Mouse (Mus musculus) hindbrain, embryonic 11.5 days (tissue): ENCODE measurements around the gene Cuzd1. TPM values are rescaled to one million over a fixed set of nuclear protein-coding genes. Genes with fewer than 3 reads are reported as not detected.
A peak's percentile ranks its signal among the peaks of the same experiment; 100 is the strongest.

Source experiments
- ATAC-seq: fragments of 200-750 bp; cut with Nextera tagmentation; 2 replicates; pipeline ENCODE4 v1.8.0; 2017; ENCODE audit warnings: mild to moderate bottlenecking, moderate TSS enrichment, moderate library complexity; ENCODE audit not compliant: low FRiP score
- DNase-seq: peaks from one replicate; pipeline ENCODE4 v3.0.0-alpha.2; 2015; ENCODE audit warnings: low spot score
- H3K27ac ChIP-seq: fragments of 300-500 bp; sonication (generic); 2 replicates; pipeline ENCODE4 v1.5.1; 2014; ENCODE audit warnings: mild to moderate bottlenecking, low read depth, low read length
- H3K27me3 ChIP-seq: fragments of 300-500 bp; sonication (generic); 2 replicates; pipeline ENCODE4 v1.6.1; 2014; ENCODE audit warnings: mild to moderate bottlenecking, low read length, moderate library complexity, mixed read lengths; ENCODE audit not compliant: control insufficient read depth, insufficient read depth
- H3K36me3 ChIP-seq: fragments of 300-500 bp; sonication (generic); 2 replicates; pipeline ENCODE4 v1.6.1; 2014; ENCODE audit warnings: mild to moderate bottlenecking, low read length, moderate library complexity, mixed read lengths; ENCODE audit not compliant: control insufficient read depth, insufficient read depth
- H3K4me1 ChIP-seq: fragments of 300-500 bp; sonication (generic); replicated peaks from 2 replicates; pipeline ENCODE4 v1.6.1; 2014; ENCODE audit warnings: low read length, mixed read lengths; ENCODE audit not compliant: control insufficient read depth, insufficient read depth
- H3K4me2 ChIP-seq: fragments of 300-500 bp; sonication (generic); replicated peaks from 2 replicates; pipeline ENCODE4 v1.6.1; 2014; ENCODE audit warnings: mild to moderate bottlenecking, low read depth, low read length
- H3K4me3 ChIP-seq: fragments of 300-500 bp; sonication (generic); 2 replicates; pipeline ENCODE4 v1.5.1; 2014; ENCODE audit warnings: low read depth, low read length
- H3K9ac ChIP-seq: fragments of 300-500 bp; sonication (generic); 2 replicates; pipeline ENCODE4 v1.6.1; 2014; ENCODE audit warnings: low read depth, low read length
- H3K9me3 ChIP-seq: fragments of 300-500 bp; sonication (generic); 2 replicates; pipeline ENCODE4 v1.6.1; 2016; ENCODE audit warnings: low read length; ENCODE audit not compliant: control insufficient read depth
- whole genome bisulfite sequencing: fragments of 180-500 bp; shearing (Covaris S2); extraction: QIAGEN DNeasy Blood & Tissue Kit; methylation state at CpG from one replicate; pipeline ENCODE4 v1.1.7; 2014; 5-methylcytosine and 5-hydroxymethylcytosine counted together
- polyA plus RNA-seq: library from polyadenylated mRNA; unstranded; fragments of >200 nt; fragmentation: Nextera tagmentation; extraction: Ambion mirVana; gene quantifications from 2 replicates; pipeline ENCODE4 v1.2.1, GENCODE M21; 2014

The Cuzd1 gene
- polyA plus RNA-seq, 1 experiment from 2014 or later = not detected

DNA sequence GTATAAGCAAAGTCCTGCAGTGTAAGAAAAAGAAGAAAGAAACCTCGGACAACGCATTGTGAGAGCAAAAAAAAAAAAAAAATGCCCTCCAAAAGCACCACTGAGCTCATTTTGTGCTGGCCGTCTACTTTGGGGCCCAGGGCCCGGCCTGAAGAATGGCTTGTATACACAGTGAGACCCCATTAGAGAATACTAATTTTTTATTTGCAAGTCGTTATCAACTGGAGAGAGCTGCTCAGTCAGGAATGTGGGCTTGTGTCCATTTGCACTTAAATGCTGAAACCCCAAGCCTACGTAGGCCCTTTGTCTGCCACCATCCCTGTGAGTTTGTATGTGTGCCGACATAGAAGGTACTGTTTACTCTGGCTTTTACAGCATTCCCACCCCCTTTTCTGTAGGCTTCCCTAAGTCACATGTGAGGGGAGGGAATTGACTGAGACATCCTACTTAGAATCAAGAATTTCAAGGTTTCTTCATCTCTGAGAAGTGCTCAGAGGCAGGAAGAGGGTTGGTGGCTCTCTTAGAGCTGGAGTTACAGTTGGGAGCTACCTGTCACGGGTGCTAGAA lies 15.5 kb upstream of the Cuzd1 start:
- Histone ChIP-seq H3K4me1 (no peaks in the 10 kb centered on the region), H3K27ac (no peak overlapping the region), H3K27me3 (no peaks in the 10 kb centered on the region), H3K4me2 (no peak overlapping the region), H3K9ac (no peak overlapping the region), H3K9me3 (no peaks in the 10 kb centered on the region), H3K36me3 (no peaks in the 10 kb centered on the region), H3K4me3 (no peak overlapping the region)
- ATAC-seq (peak; percentile 53; the same call in 1 of the 2 replicates), DNase-seq (peak; percentile 11)
- 52% methylated on average over 8 of the region's 8 CpGs for WGBS

GRCm38 (mm10) chr7:131333564-131333963 lies 11.5 kb upstream of the Cuzd1 start, which contains the start of gene Fam24a:
Gene Fam24a, plus strand, starts transcription at chr7:131333864.
- WGBS = 45% methylated on average over 1 of the region's 1 CpGs

GRCm38 (mm10) chr7:131331688-131332087 lies 9.6 kb upstream of the Cuzd1 start:
- ATAC-seq = no peak
- Histone ChIP-seq H3K9ac (no peak overlapping the region), H3K4me2 (no peak overlapping the region), H3K27ac (no peak overlapping the region), H3K27me3 (no peaks in the 10 kb centered on the region), H3K36me3 (no peaks in the 10 kb centered on the region), H3K4me3 (no peak overlapping the region), H3K9me3 (no peaks in the 10 kb centered on the region), H3K4me1 (no peaks in the 10 kb centered on the region)
- WGBS = 84% methylated on average over 2 of the region's 2 CpGs
- no peak for DNase-seq

More at GRCm38 (mm10) chr7:131333564-131333963, 11.5 kb upstream of the Cuzd1 start, which contains the start of gene Fam24a:
- no peak within 1 kb of the TSS for H3K4me3 ChIP-seq
- no peaks in the 10 kb centered on the region for H3K9me3 ChIP-seq
- H3K9ac ChIP-seq = no peak within 1 kb of the TSS
- no peak within 1 kb of the TSS for H3K4me2 ChIP-seq
- ATAC-seq = no peak
- H3K36me3 ChIP-seq = no peaks in the 10 kb centered on the region
- no peaks in the 10 kb centered on the region for H3K27me3 ChIP-seq
- H3K4me1 ChIP-seq = no peaks in the 10 kb centered on the region
- no peak for DNase-seq
- H3K27ac ChIP-seq = no peak within 1 kb of the TSS

GRCm38 (mm10) chr7:131329416-131329815 lies 7.3 kb upstream of the Cuzd1 start, which contains the start of gene Fam24b:
Gene Fam24b, minus strand, starts transcription at chr7:131329516.
- WGBS = 93% methylated on average over 5 of the region's 5 CpGs
- Histone ChIP-seq H3K4me1 (no peaks in the 10 kb centered on the region), H3K36me3 (no peaks in the 10 kb centered on the region), H3K4me2 (no peak within 1 kb of the TSS), H3K4me3 (no peak within 1 kb of the TSS), H3K9me3 (no peaks in the 10 kb centered on the region), H3K9ac (no peak within 1 kb of the TSS), H3K27ac (no peak within 1 kb of the TSS), H3K27me3 (no peaks in the 10 kb centered on the region)
- ATAC-seq (no peak), DNase-seq (no peak)

DNA sequence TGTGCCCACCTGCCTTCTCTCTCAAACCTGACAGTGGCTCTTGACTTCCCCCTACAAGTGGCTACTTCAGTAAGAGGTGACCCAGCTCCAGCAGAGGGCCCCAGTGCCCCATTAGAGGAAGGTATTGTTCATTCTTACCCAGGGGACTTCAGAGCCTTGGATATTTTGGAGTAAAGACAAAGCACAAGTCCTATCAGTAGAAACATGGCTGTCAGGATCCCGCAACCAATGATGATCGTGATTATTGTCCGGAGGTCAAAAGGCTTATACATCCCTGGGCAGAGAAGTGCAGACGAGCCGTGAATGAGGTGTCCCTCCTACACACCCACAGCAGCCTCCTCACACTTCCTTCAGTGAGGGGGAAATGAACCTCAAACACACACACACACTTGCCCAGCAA lies 5.0 kb upstream of the Cuzd1 start:
- WGBS = 86% methylated on average over 5 of the region's 5 CpGs
- Histone ChIP-seq H3K4me1 (no peaks in the 10 kb centered on the region), H3K9ac (no peak overlapping the region), H3K4me3 (no peak overlapping the region), H3K36me3 (no peaks in the 10 kb centered on the region), H3K9me3 (no peaks in the 10 kb centered on the region), H3K27me3 (no peaks in the 10 kb centered on the region), H3K4me2 (no peak overlapping the region), H3K27ac (no peak overlapping the region)
- no peak for ATAC-seq
- DNase-seq = no peak

DNA sequence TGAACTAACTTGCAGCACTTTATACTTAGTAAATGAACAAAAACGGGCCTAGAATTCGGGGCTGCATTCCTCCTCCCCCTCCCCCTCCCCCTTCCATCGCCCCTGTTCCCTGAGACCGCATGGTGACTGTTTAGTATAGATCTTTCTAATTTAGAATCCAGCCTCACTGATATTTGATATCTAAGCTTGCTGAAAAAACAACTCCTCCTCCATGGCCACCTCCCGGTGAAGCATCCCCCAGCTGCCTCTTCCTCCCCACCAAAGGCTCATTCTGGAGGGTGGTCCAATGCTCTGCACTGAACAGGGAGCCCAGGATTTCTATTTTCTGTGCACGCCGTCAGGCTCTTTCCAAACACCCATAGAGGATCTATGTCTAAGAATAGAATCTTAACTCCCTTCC lies 3.8 kb downstream of the Cuzd1 start:
- no peak overlapping the region for H3K4me3 ChIP-seq
- no peak for DNase-seq
- no peaks in the 10 kb centered on the region for H3K4me1 ChIP-seq
- no peak overlapping the region for H3K4me2 ChIP-seq
- H3K36me3 ChIP-seq = no peaks in the 10 kb centered on the region
- H3K27me3 ChIP-seq = no peaks in the 10 kb centered on the region
- no peak overlapping the region for H3K27ac ChIP-seq
- 77% methylated on average over 5 of the region's 7 CpGs for WGBS
- ATAC-seq = no peak
- H3K9me3 ChIP-seq = no peaks in the 10 kb centered on the region
- H3K9ac ChIP-seq = no peak overlapping the region

GRCm38 (mm10) chr7:131317587-131317986 lies 4.5 kb downstream of the Cuzd1 start:
- no peak overlapping the region for H3K9ac ChIP-seq
- no peak overlapping the region for H3K27ac ChIP-seq
- H3K9me3 ChIP-seq = no peaks in the 10 kb centered on the region
- WGBS = 74% methylated on average over 12 of the region's 12 CpGs
- no peaks in the 10 kb centered on the region for H3K4me1 ChIP-seq
- no peak for DNase-seq
- no peaks in the 10 kb centered on the region for H3K36me3 ChIP-seq
- H3K4me3 ChIP-seq = no peak overlapping the region
- H3K27me3 ChIP-seq = no peaks in the 10 kb centered on the region
- H3K4me2 ChIP-seq = no peak overlapping the region
- ATAC-seq = no peak

- WGBS = 85% methylated on average over 7 of the region's 7 CpGs
- Histone ChIP-seq H3K4me2 (no peak overlapping the region), H3K36me3 (no peaks in the 10 kb centered on the region), H3K4me3 (no peak overlapping the region), H3K27ac (no peak overlapping the region), H3K4me1 (no peaks in the 10 kb centered on the region), H3K27me3 (no peaks in the 10 kb centered on the region), H3K9ac (no peak overlapping the region), H3K9me3 (no peaks in the 10 kb centered on the region)
- ATAC-seq (no peak), DNase-seq (no peak)
Measured at GRCm38 (mm10) chr7:131314493-131314892, 7.6 kb downstream of the Cuzd1 start.

DNA sequence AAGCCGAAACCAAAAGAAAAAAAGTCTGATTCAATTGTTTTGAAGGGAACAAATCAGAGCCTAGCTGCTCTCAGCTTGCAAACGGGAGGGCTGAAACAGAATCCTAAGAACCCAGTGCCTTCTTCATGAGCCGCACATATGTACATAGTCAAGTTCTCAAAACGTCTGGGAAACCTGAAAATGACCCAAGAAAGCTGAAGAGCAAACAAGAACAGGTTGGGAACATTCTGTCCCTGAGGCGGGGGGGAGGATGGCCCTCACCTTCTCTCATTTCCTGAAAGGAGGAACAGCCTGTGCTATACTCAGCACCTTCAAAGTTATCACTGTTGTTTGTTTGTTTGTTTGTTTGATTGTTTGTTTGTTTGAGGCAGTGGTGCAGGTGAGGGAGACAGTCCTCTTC lies 15.4 kb downstream of the Cuzd1 start:
- 81% methylated on average over 5 of the region's 5 CpGs for WGBS

More for the DNA sequence above, 15.4 kb downstream of the Cuzd1 start:
- Histone ChIP-seq H3K9me3 (no peaks in the 10 kb centered on the region), H3K4me1 (no peaks in the 10 kb centered on the region), H3K4me3 (no peak overlapping the region), H3K27ac (no peak overlapping the region), H3K36me3 (no peaks in the 10 kb centered on the region), H3K4me2 (no peak overlapping the region), H3K9ac (no peak overlapping the region), H3K27me3 (no peaks in the 10 kb centered on the region)
- ATAC-seq = no peak
- no peak for DNase-seq
